Mouse (Mus musculus) heart, postnatal 25 days (tissue): ENCODE data around the gene Zmat5. TPM values are rescaled to one million over a fixed set of nuclear protein-coding genes. Genes with fewer than 3 reads are reported as not detected.
A peak's percentile ranks its signal among the peaks of the same experiment; 100 is the strongest.

Experiments used
- DNase-seq: peaks from one replicate; pipeline ENCODE4 v3.0.0; 2022; ENCODE audit warnings: low spot score
- intact Hi-C: fragments of 180-260 bp; cut with DNase I; formaldehyde crosslinking; loops from one replicate; pipeline ENCODE4 v1.15.1; 2025
- total RNA-seq, 2 experiments: library from RNA; stranded (reverse); gene quantifications; 2 replicates each; pipeline ENCODE4 v1.2.3; 2021

Zmat5 gene
- total RNA-seq: 10 to 100 TPM; 25.7 to 26.3 TPM

- DNase-seq: peak; percentile 81
- intact Hi-C loops: no loop called here
These were observed at the start of gene Zmat5, which contains the start of gene Uqcr10 for GRCm38 (mm10) chr11:4704072-4704964. TSS of gene Zmat5 (plus strand) at chr11:4704678. TSS of gene Uqcr10 (minus strand) at chr11:4704342.

GRCm38 (mm10) chr11:4659818-4660217 lies 44.7 kb upstream of the Zmat5 start:
- intact Hi-C loops: no loop called here

GRCm38 (mm10) chr11:4660309-4661025 lies 44.0 kb upstream of the Zmat5 start:
- intact Hi-C loops: no loop called here
- no peak for DNase-seq

More at GRCm38 (mm10) chr11:4659818-4660217, 44.7 kb upstream of the Zmat5 start:
- DNase-seq: no peak

- DNase-seq: no peak
- intact Hi-C loops: no loop called here
These were observed 43.2 kb upstream of the Zmat5 start for GRCm38 (mm10) chr11:4661324-4661723.

GRCm38 (mm10) chr11:4661871-4662495 lies 42.5 kb upstream of the Zmat5 start:
- no peak for DNase-seq
- intact Hi-C loops: no loop called here

GRCm38 (mm10) chr11:4662496-4662878 lies 42.0 kb upstream of the Zmat5 start:
- DNase-seq: no peak
- intact Hi-C loops: no loop called here

GRCm38 (mm10) chr11:4671736-4672135 lies 32.7 kb upstream of the Zmat5 start:
- no peak for DNase-seq
- intact Hi-C loops: no loop called here

- intact Hi-C loops: no loop called here
- DNase-seq: no peak
These were observed 29.9 kb upstream of the Zmat5 start for GRCm38 (mm10) chr11:4674593-4674992.

- DNase-seq: no peak
- intact Hi-C loops: no loop called here
These were observed 29.3 kb upstream of the Zmat5 start for GRCm38 (mm10) chr11:4675126-4675562.

GRCm38 (mm10) chr11:4675693-4676092 lies 28.8 kb upstream of the Zmat5 start:
- intact Hi-C loops: no loop called here
- no peak for DNase-seq

- intact Hi-C loops: no loop called here
- DNase-seq: no peak
These were observed 27.1 kb upstream of the Zmat5 start for GRCm38 (mm10) chr11:4677250-4677872.

GRCm38 (mm10) chr11:4678700-4679440 lies 25.6 kb upstream of the Zmat5 start:
- no peak for DNase-seq
- intact Hi-C loops: no loop called here

- no peak for DNase-seq
- intact Hi-C loops: no loop called here
These were observed 25.0 kb upstream of the Zmat5 start for GRCm38 (mm10) chr11:4679441-4679832.

- intact Hi-C loops: no loop called here
- DNase-seq: no peak
These were observed 24.4 kb upstream of the Zmat5 start for GRCm38 (mm10) chr11:4680126-4680525.

- no peak for DNase-seq
- intact Hi-C loops: no loop called here
These were observed 21.0 kb upstream of the Zmat5 start for GRCm38 (mm10) chr11:4683516-4683915.

GRCm38 (mm10) chr11:4684186-4684585 lies 20.3 kb upstream of the Zmat5 start:
- intact Hi-C loops: no loop called here
- no peak for DNase-seq

- no peak for DNase-seq
- intact Hi-C loops: no loop called here
These were observed 19.4 kb upstream of the Zmat5 start for GRCm38 (mm10) chr11:4685071-4685470.

- intact Hi-C loops: no loop called here
- no peak for DNase-seq
These were observed 19.0 kb upstream of the Zmat5 start for GRCm38 (mm10) chr11:4685510-4685909.

GRCm38 (mm10) chr11:4687027-4687426 lies 17.5 kb upstream of the Zmat5 start:
- intact Hi-C loops: no loop called here
- no peak for DNase-seq
